Mouse (Mus musculus) heart, adult 2 months (tissue): ENCODE results near the gene H2-Q1.
A peak's percentile ranks its signal among the peaks of the same experiment; 100 is the strongest.
"Not testable (repeated sequence)": the region's sequence is repeated elsewhere in the genome, so short reads cannot be mapped to it uniquely, and the experiment has no call there.

Experiments used
- CTCF ChIP-seq: fragments of 200-600 bp; IDR thresholded peaks from 2 replicates; pipeline ENCODE4 v1.8.1; 2022; ENCODE audit warnings: antibody characterized with exemption, mild to moderate bottlenecking, moderate library complexity
- EP300 ChIP-seq: fragments of 200-500 bp; IDR thresholded peaks from 2 replicates; pipeline ENCODE4 v1.6.1; 2011; ENCODE audit warnings: low read depth, low read length, control low read depth; ENCODE audit not compliant: insufficient read depth

DNA sequence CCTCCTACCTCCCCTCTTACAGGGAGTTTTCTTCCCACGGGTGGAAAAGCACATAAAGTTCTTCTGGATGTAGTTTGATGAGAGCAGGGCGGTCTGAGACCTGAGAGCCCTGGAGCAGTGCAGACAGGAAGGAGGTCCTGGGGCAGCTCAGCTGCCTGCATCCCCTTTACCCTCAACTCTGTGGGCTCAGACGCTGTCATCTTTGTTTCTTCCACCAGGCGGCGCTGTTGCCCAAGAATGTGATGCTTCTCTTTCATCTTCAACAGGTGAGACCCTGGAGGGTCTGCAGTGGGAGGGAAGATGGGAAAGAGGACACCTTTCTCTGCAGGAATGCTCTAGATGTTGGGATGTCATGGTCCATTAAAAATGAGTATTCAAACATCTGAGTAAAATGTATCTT, 24.4 kb upstream of the H2-Q1 start:
- TF ChIP-seq EP300, result not testable (repeated sequence)
- peak; percentile 78 for TF ChIP-seq CTCF
